Mouse (Mus musculus): ENCODE results near the gene Cdon. TPM values are rescaled to one million over a fixed set of nuclear protein-coding genes. Genes with fewer than 3 reads are reported as not detected.

The Cdon gene
- polyA plus RNA-seq, 1 experiment from 2014 or later = 16.2 TPM

DNA sequence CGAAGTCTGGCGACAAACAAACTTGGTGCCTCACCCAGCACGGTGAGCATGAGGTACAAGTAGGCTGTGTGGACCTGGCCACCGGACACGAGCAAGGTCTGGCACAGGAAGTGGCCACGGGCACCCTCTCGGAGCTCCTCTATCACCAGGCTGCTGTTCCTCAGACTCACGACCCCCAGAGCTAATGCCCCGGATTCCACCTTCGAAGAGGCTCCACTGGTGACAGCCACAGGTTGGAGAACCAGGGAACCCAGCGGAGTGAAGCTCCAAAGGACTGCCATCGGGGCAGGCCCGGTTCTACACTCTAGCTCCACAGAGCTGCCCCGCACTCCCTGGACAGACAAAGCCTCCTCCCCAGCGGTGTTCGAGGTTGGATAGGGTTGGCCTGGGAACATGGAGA, 95.8 kb downstream of the Cdon start:
- WGBS = 92% methylated on average over 16 of the region's 16 CpGs
- Histone ChIP-seq H3K4me1 (peaks cover 9% of the 10 kb centered on the region; the same call in 1 of the 2 replicates), H3K36me3 (replicated peaks) (no peaks in the 10 kb centered on the region), H3K9me3 (no peaks in the 10 kb centered on the region), H3K4me3 (no peak overlapping the region), H3K27ac (no peak overlapping the region), H3K27me3 (ENCODE audit: poor library complexity, severe bottlenecking) (no peaks in the 10 kb centered on the region)
- DNase-seq (ENCODE audit: extremely low spot score, low spot score) = no peak

DNA sequence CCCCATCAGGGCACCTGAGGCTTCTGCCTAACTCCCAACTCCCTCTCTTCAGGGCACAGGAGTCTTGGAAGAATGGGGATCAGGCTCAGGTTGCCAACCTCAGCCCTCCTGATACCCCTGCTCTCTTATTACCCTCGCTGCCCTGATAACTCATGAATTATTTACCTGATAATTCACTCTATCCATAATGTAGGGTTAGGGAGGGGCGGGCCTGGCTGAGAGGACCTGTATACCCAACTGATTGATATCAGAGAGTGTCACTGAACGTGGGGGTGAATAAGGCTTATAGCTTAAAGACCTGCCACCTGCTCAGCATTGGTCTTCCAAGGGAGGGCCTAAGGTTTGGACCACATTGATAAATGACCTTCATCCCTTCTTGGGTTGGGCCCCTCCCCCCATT, 97.2 kb downstream of the Cdon start, which contains the start of gene Gm1113:
TSS of gene Gm1113 (minus strand) at position 101 of the 400 bp plus-strand sequence.
- no peak for DNase-seq (ENCODE audit: extremely low spot score, low spot score)
- no peaks in the 10 kb centered on the region for H3K27me3 ChIP-seq (ENCODE audit: poor library complexity, severe bottlenecking)
- WGBS = 84% methylated on average over 3 of the region's 3 CpGs
- no peaks in the 10 kb centered on the region for H3K36me3 ChIP-seq (replicated peaks)
- H3K4me3 ChIP-seq = no peak within 1 kb of the TSS
- peaks cover 17% of the 10 kb centered on the region for H3K4me1 ChIP-seq
- no peaks in the 10 kb centered on the region for H3K9me3 ChIP-seq
- H3K27ac ChIP-seq = no peak within 1 kb of the TSS

DNA sequence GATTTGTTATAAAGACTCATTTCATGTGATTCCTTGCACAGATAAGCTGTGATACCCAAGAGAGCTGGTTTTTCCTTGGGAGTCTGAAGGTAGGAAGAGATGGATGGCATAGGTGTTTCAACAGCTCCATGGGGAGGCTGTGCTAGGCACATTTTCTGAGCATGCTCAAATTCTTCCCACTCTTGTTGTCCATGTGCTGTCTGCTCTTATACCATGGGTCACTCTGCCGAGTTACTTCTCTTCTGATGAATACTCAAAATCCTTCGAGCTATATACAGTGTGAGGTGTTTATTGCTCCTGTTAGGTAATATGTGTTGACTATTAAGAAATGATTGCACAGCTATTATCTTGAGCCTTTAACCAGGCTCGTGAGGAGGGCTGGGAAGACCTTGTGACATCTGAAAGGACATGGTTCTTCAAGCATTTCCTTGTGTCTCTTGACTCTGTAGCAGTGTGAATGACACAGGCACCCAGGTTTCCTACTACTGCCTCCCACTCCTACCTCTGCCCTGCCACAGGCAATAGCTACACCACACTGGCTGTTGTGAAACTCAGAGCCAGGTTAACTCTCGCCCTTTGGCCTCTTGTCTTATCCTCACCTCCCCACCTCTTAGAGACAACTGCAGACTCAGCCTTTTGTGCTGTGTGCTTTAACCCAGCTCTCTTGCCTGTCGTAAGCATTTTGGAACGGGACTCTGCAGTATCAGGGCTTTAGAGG, 99.9 kb downstream of the Cdon start:
- H3K27ac ChIP-seq = 0 out of 2 replicates have a peak overlapping the region, but pooled peaks have one; percentile 26
- 84% methylated on average over 6 of the region's 6 CpGs for WGBS
- H3K4me3 ChIP-seq = no peak overlapping the region
- DNase-seq (ENCODE audit: extremely low spot score, low spot score) = no peak
- no peaks in the 10 kb centered on the region for H3K36me3 ChIP-seq (replicated peaks)
- H3K4me1 ChIP-seq = peaks cover 30% of the 10 kb centered on the region
- no peaks in the 10 kb centered on the region for H3K9me3 ChIP-seq
- no peaks in the 10 kb centered on the region; the same call in 1 of the 2 replicates for H3K27me3 ChIP-seq (ENCODE audit: poor library complexity, severe bottlenecking)

DNA sequence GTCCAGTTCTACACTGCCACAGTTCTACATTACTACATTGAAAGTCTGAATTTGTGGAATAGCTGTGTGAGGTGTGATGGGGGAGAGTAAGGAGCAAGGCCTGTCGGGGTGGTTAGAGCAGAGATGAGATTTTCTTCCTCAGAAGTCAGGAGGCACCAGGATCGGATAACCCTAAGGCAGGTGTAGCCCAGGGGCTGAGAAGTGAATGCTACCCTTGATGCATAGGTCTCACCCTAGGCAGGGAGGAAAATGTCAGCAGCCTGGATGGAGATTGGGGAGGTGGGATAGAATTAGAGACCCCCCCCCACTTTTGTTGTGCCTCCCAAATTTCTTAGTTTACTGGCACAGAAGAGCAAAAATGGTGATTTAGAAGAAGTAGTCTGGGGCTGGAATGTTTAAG, 101.3 kb downstream of the Cdon start:
- H3K4me3 ChIP-seq = no peak overlapping the region
- no peaks in the 10 kb centered on the region for H3K36me3 ChIP-seq (replicated peaks)
- WGBS = 82% methylated on average over 2 of the region's 2 CpGs
- DNase-seq (ENCODE audit: extremely low spot score, low spot score) = no peak
- no peaks in the 10 kb centered on the region for H3K9me3 ChIP-seq
- no peak overlapping the region for H3K27ac ChIP-seq
- H3K4me1 ChIP-seq = peaks cover 30% of the 10 kb centered on the region
- H3K27me3 ChIP-seq (ENCODE audit: poor library complexity, severe bottlenecking) = no peaks in the 10 kb centered on the region; the same call in 1 of the 2 replicates

DNA sequence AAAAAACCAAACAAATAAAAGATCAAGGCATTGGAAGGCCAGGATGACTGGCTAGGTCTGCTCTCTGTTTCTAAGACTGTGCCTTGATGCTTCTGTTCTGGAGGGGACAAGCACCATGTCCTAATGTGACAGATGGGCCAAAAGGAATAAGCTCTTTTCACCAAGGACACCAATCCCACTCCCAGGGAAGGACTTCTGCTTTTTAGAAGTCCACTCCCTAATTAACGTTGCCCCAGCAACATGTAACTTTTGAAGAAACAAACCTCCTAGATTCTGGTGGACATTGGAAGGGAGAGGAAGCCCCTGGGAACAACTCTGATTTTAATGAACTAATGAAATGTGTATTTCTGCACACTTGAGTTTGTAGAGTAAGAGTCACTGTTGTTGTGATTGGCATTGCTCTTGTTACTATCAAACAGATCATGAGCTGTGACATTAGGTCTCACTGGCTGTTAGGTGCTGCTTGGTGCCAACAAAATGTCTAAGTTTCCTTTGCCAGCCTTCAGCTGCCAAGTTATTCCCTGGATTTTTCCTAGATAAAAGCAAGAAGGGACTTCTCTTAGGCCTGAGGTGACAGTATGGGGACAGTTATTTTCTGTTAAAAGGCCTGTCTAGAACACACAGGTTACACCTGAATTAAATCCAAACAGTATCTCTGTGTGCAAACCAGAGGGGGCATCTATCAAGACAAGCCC, 102.0 kb downstream of the Cdon start:
- WGBS = 89% methylated on average over 1 of the region's 1 CpGs
- H3K27me3 ChIP-seq (ENCODE audit: poor library complexity, severe bottlenecking) = no peaks in the 10 kb centered on the region; the same call in 1 of the 2 replicates
- H3K4me1 ChIP-seq = peaks cover 30% of the 10 kb centered on the region
- no peaks in the 10 kb centered on the region for H3K36me3 ChIP-seq (replicated peaks)
- DNase-seq (ENCODE audit: extremely low spot score, low spot score) = no peak
- 0 out of 2 replicates have a peak overlapping the region, but pooled peaks have one; percentile 3 for H3K27ac ChIP-seq
- H3K9me3 ChIP-seq = no peaks in the 10 kb centered on the region
- H3K4me3 ChIP-seq = no peak overlapping the region

DNA sequence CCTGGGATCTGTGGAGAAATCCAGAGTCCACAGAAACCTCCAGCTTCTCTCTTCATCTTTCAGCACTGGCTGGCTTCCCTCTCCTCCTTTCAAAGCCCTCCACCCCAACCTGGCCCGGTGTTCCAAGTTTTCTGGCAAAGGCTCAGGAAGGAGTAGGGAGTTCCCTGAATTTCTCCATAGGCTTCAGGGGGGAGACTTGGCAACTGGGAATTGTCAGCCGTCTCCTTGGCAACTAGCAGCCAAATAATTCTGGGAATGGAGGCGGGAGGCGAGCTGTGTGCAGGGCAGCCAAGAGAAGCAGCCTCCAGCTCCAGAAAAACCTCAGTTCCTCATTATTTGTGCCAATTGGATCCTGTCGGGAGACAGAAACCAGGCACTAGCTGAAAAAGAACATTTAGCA, 102.6 kb downstream of the Cdon start:
- Histone ChIP-seq H3K4me3 (no peak overlapping the region), H3K9me3 (no peaks in the 10 kb centered on the region), H3K36me3 (replicated peaks) (no peaks in the 10 kb centered on the region), H3K27me3 (ENCODE audit: poor library complexity, severe bottlenecking) (no peaks in the 10 kb centered on the region; the same call in 1 of the 2 replicates), H3K4me1 (peaks cover 33% of the 10 kb centered on the region), H3K27ac (peak overlapping the region; percentile 3; the same call in 1 of the 2 replicates)
- 37% methylated on average over 5 of the region's 5 CpGs for WGBS
- DNase-seq (ENCODE audit: extremely low spot score, low spot score) = peak; percentile 33

DNA sequence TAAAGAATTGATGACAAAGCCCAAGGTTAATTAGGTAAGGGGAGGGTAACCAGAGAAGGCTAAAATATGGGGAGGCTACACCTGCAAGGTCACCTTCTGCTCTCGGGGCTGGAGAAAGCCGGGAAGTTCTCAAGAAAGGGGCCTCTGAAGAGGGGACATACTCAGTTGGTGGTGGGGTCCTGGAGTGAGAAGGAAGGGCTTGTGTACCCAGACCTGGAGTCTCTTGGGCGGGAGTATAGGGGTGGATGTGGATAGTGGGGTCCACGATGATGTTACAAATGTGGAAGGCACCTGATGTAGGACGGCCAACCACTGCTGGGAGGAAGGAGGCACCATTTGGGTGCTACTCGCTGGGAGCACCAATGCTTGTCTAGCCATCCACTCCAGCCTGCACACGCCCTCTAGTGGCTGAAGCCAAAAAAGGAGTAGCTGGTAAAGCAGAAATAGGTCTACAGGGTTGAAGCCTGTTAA, 103.0 kb downstream of the Cdon start:
- peak; percentile 51 for DNase-seq (ENCODE audit: extremely low spot score, low spot score)
- Histone ChIP-seq H3K4me1 (peaks cover 33% of the 10 kb centered on the region), H3K27ac (no peak overlapping the region), H3K36me3 (replicated peaks) (no peaks in the 10 kb centered on the region), H3K27me3 (ENCODE audit: poor library complexity, severe bottlenecking) (no peaks in the 10 kb centered on the region; the same call in 1 of the 2 replicates), H3K4me3 (no peak overlapping the region), H3K9me3 (no peaks in the 10 kb centered on the region)
- WGBS = 36% methylated on average over 7 of the region's 7 CpGs

DNA sequence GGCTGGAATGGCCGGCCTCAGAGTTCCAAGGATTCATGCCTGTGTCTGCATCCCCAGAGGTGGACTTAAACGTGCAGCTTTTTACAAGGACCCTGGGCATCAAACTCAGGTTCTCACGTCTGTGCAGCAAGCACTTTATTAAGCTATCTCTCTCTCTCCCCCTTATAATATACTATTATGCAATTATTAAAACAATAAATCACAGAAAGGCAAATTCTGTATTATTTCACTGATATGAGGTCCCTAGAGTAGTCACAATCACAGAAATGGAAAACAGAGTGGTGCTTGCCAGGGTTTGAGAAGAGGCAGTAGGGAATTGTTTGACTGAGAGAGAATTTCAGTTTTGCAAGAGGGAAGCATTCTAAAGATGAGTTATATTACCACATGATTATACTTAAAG, 108.2 kb downstream of the Cdon start:
- H3K4me3 ChIP-seq = no peak overlapping the region
- H3K36me3 ChIP-seq (replicated peaks) = no peaks in the 10 kb centered on the region
- H3K27me3 ChIP-seq (ENCODE audit: poor library complexity, severe bottlenecking) = no peaks in the 10 kb centered on the region
- no peaks in the 10 kb centered on the region for H3K9me3 ChIP-seq
- DNase-seq (ENCODE audit: extremely low spot score, low spot score) = no peak
- peaks cover 19% of the 10 kb centered on the region for H3K4me1 ChIP-seq
- WGBS = 70% methylated on average over 3 of the region's 3 CpGs
- H3K27ac ChIP-seq = no peak overlapping the region

DNA sequence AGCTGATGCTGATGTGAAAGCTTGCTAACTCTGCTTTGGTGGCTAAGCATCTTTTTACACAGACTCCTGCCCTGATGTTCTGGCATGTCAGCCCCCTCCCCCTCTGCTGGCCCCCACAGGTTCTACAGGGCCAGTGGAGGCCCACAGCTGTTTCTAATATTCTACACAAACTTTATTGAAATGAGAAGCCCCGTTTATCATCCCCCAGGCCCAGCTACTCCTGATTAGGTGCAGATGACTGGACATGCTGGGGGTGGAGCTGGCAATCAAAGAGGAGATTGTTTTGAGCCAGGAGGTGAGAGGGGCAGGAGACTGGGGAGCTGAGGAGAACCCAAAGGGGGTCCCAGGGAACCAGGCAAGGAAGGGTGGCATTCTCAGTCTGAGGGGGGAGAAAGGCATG, 108.9 kb downstream of the Cdon start:
- Histone ChIP-seq H3K27ac (peak overlapping the region; percentile 48; the same call in 1 of the 2 replicates), H3K4me3 (no peak overlapping the region), H3K9me3 (no peaks in the 10 kb centered on the region), H3K4me1 (peaks cover 17% of the 10 kb centered on the region), H3K36me3 (replicated peaks) (no peaks in the 10 kb centered on the region), H3K27me3 (ENCODE audit: poor library complexity, severe bottlenecking) (no peaks in the 10 kb centered on the region)
- peak; percentile 47 for DNase-seq (ENCODE audit: extremely low spot score, low spot score)
- WGBS = 19% methylated on average over 1 of the region's 1 CpGs

DNA sequence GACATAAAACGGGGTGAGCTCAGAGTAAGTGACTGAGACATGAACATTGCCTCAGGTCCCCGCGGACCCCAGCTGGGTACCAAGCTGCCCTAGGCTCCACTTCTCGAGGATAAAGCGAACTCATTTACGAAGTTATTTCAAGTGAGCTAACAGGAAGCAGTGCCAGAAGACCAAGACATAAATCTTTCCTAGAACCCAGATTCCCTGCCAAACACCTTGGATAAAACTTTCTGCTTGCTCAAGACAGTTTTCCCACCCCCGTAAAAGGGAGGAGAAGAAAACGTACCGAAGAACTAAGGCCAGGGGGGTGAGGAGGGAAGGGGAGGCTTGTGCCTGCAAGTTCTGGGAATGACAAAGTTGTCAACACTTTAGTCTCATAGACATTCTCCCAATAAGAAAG, 112.3 kb downstream of the Cdon start:
- H3K27me3 ChIP-seq (ENCODE audit: poor library complexity, severe bottlenecking) = no peaks in the 10 kb centered on the region
- DNase-seq (ENCODE audit: extremely low spot score, low spot score) = no peak
- no peaks in the 10 kb centered on the region for H3K9me3 ChIP-seq
- no peak overlapping the region for H3K27ac ChIP-seq
- 88% methylated on average over 9 of the region's 9 CpGs for WGBS
- H3K4me3 ChIP-seq = no peak overlapping the region
- H3K36me3 ChIP-seq (replicated peaks) = no peaks in the 10 kb centered on the region
- peaks cover 29% of the 10 kb centered on the region for H3K4me1 ChIP-seq

DNA sequence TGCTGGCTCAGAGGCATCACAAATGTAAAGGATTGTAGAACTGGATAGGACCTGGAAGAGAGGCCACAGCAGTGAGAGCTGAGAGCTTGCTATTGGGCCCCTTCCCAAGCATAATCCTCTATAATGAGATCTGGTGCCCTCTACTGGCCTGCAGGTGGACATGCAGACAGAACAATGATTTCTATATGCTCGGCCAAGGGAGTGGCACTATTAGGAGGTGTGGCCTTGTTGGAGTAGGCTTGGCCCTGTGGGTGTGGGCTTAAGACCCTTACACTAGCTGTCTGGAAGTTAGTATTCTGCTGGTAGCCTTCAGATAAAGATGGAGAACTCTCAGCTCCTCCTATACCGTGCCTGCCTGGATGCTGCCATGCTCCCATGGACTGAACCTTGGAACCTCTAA, 114.2 kb downstream of the Cdon start:
- Histone ChIP-seq H3K9me3 (no peaks in the 10 kb centered on the region), H3K4me1 (peaks cover 28% of the 10 kb centered on the region), H3K27ac (peak overlapping the region; percentile 40; the same call in 1 of the 2 replicates), H3K27me3 (ENCODE audit: poor library complexity, severe bottlenecking) (no peaks in the 10 kb centered on the region), H3K36me3 (replicated peaks) (no peaks in the 10 kb centered on the region), H3K4me3 (no peak overlapping the region)
- peak; percentile 68 for DNase-seq (ENCODE audit: extremely low spot score, low spot score)
- 15% methylated on average over 2 of the region's 2 CpGs for WGBS

DNA sequence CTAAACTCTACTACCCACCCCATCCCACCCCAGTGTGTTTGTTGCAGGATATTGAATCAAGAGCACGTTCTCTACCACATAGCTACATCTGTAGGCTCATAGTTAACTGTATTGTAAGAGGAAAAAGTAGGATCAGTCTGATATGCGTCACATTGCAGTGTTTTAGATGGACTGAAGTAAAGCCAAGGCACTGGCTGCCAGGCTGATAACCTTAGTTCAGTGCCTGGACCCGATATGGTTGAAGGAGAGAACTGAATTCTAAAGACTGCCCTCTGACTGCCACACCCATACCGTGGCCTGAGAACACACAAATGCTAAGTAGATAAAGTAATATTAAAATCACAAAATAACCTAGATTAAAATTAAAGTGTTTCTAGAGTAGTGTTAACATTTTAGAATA, 114.9 kb downstream of the Cdon start:
- no peak for DNase-seq (ENCODE audit: extremely low spot score, low spot score)
- WGBS = 85% methylated on average over 4 of the region's 4 CpGs

More for the DNA sequence above, 114.9 kb downstream of the Cdon start:
- Histone ChIP-seq H3K4me3 (no peak overlapping the region), H3K9me3 (no peaks in the 10 kb centered on the region), H3K27ac (no peak overlapping the region), H3K36me3 (replicated peaks) (no peaks in the 10 kb centered on the region), H3K4me1 (peaks cover 22% of the 10 kb centered on the region), H3K27me3 (ENCODE audit: poor library complexity, severe bottlenecking) (no peaks in the 10 kb centered on the region)

Data from forebrain, embryonic 10.5 days (tissue).